Mouse (Mus musculus) B cell, adult 2 months (primary cell): Measurements from ENCODE around the gene Dtx2.
"Not testable (repeated sequence)": the region's sequence is repeated elsewhere in the genome, so short reads cannot be mapped to it uniquely, and the experiment has no call there.

ENCODE experiments used
- DNase-seq, 2 experiments: peaks; one replicate each; pipeline ENCODE4 v3.0.0; 2022

The Dtx2 gene

DNA sequence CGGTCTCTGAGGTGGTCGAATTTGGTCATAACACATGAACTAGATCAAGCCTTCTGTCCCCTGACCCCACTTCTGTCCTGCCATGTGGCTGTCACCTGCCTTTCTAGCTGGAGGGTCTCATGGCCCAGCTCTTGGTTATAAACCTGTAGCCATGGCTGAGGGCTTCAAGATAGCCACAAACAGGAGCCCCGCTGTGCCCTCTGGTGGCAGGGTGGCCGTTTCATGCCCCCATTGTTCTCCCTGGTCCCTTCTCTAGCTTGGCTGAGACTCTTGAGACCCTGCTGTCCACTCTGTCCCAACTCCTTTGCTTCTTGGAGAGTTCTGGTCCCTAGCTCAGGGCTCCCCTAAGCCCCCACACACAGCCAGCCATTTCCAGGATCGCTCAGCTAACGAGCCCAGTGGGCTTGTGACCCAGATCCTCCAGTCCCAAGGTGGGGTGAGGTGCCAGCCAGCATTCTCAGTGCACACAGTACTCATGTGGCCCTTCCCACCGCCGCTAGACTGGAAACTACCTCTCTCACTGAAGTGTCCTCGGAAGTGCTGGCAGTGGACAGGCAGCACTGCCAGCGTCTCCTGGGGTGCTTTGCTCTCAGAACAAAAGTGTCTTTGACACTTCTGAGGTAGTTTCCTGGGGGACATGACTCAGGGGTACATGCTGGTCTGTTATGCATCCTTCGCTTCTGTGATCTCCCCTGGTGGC lies 33.2 kb downstream of the Dtx2 start:
- peak in 1 of 2 experiments; percentile 21 for DNase-seq

DNA sequence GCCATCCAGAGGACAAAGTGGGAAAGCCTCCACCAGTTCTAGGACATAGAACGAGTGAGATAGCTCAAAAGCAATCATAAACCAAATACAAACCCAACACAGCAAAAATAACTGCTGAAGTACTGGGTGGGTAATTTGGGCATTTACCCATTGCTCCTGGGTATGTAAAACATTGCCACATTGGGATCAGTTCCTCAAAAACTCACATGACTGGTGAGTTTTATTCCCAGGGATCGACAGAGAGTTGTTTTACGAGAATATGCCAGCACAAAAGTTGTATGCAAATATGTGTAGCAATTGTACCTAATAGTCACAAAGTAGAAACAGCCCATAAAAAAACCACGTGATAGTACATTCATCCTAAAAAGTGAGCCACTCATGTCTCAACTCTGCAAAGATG lies 40.3 kb downstream of the Dtx2 start:
- DNase-seq, result no peak

DNA sequence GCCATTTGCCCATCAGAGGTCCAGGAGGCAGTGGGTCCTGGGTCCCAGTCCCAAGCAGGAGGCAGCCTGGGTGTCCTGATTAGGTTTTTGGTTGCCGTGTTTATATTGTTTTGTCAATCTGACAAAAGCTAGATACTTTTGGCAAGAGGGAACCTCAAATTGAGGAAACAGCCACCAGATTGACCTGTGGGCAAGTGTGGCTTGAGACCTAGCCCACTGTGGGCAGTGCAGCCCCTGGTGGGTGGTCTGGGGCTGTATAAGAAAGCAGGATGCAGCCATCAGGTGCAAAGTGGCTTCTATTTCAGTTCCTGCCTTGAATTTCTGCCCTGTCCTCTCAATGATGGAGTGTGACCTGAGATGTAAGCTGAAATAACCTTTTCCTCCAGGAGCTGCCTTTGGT lies 40.7 kb downstream of the Dtx2 start:
- DNase-seq, result no peak

DNA sequence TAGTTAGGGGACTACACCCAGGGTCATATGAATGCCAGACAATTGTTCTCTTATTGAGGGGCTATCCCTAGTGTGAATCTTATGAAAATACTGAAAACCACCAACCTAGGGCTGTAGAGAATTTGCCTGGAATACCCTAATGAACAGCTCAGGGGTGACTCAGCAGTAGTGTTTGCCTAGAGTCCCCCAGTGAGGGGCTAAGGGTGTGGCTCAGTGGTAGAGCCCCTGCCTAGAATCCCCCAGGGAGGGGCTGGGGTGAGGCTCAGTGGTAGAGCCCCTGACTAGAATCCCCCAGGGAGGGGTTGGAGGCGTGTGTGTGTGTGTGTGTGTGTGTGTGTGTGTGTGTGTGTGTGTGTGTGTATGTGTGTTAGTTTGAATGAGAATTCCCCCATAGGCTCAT lies 42.1 kb downstream of the Dtx2 start:
- DNase-seq, result no peak

DNA sequence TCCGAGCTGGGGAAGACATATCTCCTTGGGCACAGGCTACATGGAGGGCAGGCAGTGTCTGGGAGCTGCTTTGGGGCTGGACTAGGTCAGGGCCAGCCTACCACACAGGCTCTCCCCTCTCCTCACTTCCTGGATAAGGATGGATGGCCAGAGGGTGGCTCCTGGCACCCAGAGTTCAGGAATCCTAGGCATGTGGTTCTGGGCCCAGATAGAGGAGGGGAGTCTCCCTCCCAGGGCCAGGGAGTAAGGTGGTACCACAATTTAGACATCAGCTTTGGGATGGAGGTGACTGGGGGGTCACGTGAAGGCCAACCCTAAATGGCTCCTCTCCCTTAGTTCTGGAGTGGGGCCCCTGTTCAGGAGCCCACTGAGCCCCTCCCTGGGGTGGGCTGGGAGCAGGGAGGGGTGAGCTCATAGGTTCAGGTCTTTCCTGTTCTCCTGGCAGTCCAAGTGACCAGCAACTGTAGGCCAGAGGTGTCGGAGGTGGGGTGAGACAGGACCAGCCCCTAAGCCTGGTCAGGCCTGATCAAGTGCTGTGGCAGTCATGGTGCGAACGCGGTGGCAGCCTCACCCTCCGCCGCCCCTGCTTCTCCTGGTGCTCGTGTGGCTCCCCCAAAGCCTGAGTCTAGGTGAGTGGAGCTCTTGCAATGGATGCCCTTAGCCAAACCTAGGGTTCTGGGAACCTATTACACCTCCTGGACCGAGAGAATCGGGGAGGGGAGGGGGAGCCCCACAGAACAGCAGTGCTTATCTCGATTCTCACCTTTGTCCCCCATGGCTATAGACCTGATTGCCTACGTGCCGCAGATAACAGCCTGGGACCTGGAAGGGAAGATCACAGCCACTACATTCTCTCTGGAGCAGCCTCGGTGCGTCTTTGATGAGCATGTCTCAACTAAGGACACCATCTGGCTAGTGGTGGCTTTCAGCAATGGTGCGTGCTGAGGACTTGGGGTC lies 43.9 kb downstream of the Dtx2 start, which contains the start of gene Upk3b:
Gene Upk3b (plus strand): TSS at position 239 of the 957 bp plus-strand sequence.
- DNase-seq, result no peak

DNA sequence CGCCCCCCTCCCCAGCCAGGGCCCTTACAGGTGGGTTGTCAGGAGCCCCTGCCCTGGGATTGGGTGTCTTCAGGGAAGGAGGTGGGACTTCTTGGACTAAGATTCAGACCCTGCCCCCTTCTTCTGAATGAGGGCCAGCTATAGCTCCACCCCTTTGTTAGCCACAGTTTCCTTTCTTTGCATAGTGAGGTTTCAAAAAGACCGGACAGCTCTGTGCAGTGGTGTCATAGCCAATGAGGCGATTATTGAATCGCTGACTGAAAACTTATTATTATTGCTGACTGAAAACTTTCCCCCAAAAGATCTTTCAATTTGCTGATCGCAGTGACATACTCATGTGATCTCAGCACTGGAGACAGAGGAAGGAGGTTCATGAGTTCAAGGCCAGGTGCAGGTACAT lies 45.6 kb downstream of the Dtx2 start:
- DNase-seq, result peak; percentile 15 to 20

DNA sequence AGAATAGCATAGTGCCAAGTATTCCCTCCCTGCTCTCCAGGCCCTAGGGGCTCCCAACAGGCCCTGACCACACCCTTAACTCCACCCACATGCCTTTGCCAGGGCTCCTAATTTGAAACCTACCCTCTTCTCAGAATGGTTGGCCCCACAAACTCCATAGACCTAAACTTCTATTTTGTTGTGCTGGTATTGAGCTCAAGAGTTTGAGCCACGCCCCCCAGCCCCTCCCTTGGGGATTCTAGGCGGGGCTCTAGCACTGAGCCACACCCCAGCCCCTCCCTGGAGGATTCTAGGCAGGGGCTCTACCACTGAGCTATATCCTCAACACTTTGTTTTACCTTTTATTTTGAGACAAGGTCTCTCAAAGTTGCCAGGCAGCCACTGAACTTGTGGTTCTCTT lies 46.7 kb downstream of the Dtx2 start:
- DNase-seq, result peak; percentile 28 to 45

DNA sequence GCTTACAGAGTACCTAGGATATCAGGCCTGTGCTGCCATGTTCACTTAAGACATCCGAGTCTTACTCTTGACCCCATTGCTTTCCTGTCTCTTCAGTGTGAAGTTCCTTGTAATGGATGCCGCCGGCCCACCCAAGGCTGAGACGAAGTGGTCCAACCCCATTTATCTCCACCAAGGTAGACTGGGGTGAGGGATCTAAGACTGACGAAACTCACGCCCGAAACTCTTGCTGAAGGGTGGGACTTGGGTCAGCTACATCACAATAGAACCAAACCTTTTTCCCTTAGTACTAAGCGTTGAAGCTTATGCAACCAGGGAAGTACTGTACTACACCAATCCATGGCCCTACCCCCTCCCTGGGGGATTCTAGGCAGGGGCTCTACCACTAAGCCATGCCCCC lies 47.1 kb downstream of the Dtx2 start:
- DNase-seq, result no peak

DNA sequence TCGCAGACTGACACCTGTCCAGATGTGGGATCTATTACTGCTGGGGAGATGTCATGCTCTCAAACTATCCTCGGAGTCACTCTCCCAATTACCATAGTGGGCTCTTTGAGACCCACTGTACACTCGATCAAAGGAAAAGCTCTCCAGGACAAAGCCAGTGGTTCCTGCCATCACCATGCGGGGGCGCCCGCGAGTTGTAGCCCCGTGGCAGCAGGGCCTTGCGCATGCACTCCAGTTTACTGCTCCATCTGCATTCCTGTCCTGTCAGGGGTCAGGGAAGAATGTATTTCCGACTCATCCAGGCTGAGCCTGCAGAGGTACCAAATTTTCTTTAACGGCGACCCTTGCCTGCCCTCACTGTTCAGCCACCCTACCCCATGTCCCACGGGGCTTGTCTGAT lies 50.3 kb downstream of the Dtx2 start:
- DNase-seq, result peak; percentile 53 to 56

DNA sequence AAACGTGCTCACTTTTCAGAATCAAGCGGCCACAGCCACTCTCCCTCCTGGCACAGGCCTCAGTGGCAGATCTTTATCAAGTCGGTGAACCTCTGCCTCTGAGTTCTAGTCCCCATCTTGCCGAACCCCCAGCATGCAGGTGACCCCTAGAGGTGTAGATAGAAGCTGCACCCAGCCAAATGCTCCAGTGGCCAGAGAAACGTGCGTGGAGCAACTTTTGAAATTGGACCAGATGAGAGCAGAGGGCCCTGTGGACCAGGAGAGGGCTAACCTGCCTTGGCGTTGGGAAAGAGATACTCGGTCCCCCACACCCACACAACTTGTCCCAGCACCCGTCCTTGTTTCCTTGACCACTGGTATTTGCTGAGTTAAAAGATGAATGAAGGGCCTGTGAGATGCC lies 50.8 kb downstream of the Dtx2 start:
- peak; percentile 26 to 31 for DNase-seq

DNA sequence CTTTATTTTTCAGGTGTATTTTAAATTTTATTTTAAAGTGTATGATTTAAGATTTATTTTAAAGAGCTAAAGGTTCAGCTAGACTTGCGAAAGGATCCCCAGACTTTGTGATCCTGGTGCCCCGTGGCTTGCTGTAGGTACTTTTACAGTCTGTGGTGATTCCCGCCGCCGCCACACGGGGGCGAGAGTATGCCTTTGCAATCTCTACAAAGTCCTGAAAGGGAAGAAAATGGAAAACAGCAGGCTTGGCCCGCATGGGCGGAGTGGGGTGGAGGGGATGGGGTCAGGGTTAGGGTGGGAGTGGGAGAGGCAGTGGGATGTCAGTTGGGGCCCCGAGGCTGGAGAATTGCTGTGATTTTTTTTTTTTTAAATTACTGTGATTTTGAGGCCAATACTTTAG lies 51.4 kb downstream of the Dtx2 start:
- DNase-seq, result peak; percentile 90 to 92

DNA sequence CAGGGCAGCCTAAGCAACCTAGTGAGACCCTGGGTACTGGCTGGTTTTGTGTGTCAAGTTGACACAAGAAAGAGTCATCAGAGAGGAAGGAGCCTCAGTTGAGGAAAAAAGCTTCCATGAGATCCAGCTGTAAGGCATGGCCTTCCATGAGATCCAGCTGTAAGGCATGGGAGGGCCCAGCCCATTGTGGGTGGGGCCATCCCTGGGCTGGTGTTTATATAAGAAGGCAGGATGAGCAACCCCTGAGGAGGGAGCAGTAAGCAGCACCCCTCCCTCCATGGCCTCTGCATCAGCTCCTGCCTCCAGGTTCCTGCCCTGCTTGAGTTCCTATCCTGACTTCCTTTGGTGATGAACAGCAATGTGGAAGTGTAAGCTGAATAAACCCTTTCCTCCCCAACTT lies 53.9 kb downstream of the Dtx2 start:
- DNase-seq, result not testable (repeated sequence)

DNA sequence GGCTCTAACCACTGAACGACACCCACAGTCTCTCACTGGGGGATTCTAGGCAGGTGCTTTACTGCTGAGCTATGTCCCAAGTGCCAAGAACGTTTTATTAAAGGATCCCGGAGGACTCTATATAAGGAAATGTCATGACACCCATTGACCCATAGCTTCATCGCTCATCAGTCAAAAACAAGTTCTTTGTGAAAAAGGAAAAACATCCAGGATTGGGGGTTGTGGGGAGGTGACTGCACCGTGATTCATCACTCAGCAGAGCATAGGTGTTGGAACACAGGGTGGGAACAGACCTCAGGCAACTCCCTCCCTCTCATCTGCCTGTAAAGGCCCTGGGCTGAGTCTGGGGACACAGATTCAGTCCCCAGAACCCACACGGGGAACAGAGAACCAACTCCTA lies 55.3 kb downstream of the Dtx2 start:
- DNase-seq, result no peak

DNA sequence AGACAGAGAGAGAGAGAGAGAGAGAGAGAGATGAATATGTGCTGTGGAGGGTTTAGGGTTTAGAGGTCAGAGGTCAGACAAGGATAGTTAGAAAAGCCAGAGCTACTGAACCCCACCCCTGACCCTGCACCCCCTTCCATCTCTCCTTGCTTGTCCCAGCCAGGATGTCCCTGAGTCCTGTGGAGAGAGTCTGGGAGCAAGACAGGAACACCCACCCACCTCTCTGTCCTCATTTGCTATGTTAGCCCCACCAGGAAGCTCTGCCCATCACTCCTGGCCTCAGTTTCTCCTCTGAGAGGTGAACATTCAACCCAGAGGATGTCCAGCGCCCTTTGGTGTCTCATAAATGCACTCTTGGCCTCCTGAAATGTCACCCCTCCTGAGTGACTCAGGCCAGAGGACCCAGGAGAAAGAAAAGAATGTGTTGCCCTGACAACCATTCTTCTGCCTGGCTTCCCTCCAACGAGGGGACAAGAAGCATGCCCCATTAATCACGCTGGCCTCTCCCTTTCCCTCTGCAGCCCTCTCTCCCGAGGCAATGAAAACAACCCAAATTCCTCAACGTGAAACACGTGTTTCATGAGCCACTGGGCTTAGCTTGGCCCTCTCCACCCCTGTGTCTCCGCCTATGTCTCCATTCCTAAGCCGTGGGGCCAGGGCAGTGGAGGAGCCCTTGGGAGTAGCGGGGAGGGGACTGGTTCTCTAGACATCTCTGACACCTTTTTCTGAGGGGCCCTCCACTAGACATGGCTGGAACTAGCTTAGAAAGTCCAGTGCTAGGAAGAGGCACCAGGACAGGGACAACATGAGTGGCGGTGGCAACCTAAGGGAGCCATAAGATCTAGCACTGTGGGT lies 56.9 kb downstream of the Dtx2 start:
- DNase-seq, result no peak

DNA sequence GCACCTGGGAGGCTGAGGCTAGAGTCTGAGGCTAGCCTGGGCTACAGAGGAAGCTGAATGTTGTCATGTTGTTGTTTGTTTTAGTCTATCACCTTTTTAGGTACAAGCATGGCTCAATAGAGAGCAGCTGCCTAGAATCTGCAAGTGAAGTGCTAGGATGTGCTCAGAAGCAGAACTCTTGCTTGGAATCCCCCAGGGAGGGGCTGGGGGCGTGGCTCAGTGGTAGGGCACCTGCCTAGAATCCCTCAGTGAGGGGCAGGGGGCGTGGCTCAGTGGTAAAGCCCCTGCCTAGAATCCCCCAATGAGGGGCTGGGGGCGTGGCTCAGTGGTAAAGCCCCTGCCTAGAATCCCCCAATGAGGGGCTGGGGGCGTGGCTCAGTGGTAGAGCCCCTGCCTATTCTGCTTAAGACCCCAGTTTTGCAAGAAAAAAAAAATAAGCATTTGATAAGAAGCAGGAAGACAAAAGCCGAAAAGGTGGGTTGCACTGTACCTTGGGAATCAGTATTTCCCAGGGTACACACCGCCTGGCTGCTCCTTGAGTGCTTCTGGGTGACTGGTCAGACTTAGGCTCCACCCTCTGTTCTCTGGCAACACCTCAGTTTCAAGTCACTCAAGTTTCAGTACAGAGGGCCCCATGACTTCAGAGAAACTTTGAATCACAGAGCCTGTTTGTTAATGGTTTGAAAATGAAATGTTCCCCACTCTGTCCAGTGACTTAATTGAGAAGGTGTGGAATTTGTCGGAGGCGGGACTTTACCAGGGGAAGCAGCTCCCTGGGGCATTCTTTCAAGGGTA lies 58.5 kb downstream of the Dtx2 start:
- DNase-seq, result no peak

DNA sequence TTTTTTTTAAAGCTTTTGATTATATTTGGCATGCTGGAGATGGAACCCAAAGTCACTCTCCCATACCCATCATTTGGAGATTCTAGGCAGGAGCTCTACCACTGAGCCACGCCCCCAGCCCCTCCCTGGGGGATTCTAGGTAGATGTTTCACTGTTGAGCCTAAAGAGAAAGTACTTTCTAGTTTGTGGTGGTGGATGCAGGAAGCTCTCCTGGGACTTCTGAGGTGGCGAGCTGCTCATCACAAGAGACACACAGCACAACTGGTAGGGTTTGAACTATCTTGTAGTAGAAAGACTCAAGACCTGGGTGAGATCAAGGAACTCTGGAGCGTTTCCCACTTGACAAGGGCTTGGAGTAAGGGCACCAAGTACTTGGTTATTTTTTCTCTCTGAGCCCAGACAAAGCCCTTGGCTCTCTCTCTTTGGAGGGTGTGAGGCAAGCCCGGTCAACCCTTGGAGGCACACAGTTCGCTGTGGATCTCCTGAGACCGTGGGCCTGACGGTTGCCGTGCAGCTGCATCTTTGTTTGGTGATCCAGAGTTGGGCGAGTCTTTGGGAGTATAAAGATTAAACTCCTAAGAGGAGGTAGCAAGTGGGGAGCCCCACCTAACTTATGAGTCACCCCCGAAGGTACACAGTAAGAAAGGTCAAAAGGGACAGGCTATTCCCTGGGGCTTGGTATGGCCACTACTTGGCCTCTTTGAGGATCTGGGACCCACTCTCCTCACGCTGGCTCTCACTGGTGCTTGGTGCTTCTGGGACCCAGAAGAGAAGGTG lies 59.9 kb downstream of the Dtx2 start, which contains the start of gene Upk3bl:
Gene Upk3bl (plus strand): TSS at position 192 of the 777 bp plus-strand sequence.
- DNase-seq, result peak; percentile 36 to 48

DNA sequence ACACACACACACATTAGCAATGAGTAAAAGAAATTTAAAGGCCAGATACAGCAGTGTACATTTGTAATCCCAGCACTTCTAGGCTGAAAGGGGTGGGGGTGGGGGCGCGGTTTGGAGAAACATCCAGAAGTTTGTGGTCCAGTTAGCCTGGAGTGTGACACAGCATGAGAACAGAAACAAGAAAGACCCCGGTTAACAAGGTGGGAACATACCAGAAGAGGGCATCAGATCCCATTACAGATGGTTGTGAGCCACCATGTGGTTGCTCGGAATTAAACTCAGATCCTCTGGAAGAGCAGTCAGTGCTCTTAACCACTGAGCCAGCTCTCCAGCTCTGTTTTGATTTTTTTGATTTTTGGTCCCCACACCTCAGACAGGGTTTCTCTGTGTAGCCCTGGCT lies 61.5 kb downstream of the Dtx2 start:
- no peak for DNase-seq

DNA sequence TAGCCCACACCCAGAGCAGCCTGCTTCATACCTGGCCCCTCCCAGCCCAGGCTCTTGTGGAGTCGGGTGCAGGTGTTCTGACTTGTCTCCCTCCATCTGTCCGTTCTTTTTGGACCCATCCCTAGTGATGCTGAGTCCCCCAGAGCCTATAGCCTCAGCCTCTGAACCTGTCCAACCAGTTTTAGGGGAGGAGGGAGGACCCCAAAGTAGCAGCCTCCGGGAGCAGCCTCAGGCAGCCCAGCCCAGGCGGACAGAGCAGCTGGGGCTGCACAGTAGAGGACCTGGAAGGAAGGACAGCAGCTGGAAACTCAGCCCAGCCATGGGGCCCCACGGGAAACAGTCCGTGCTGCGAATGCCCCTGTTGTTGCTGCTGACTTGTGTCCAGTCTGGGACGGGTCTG lies 62.5 kb downstream of the Dtx2 start:
- no peak for DNase-seq

DNA sequence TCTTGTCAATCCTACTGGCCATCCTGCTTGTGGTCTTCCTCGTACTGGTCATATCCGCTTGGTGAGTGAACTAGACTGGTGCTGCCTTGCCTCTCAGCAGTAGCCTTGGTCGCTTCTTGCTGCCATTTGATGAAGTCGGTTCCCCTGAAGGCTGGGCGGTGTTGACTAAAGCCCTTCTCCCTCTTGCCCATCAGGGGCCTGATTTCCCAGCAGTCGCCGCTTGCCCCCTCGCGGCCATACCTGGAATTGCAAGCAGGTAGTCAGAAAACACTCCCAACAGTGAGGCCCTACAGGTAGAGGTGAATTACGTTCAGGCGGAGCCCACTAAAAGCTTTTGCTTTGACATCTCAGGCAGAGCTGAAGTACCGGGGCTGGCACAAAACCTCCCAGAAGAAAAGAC lies 67.0 kb downstream of the Dtx2 start:
- DNase-seq, result peak; percentile 86 to 89

DNA sequence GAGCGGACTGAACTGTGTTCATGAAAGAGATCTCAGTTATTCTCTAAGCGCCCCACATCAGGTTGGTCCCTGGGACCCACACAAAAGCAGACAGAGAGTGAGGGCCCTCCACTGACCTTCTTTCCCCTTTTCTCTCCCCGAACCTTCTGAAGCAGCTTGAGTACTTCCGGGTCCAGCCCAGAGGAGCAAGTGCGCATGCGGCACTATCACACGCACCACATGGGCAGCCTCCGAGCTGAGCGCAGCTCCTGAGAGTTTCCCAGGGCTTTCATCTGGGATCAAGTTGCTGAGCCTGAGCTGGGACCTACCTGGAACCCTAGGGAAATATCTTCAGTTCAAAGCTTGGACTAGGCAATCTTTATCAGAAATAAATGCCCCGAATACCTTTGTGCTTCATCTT lies 69.3 kb downstream of the Dtx2 start:
- no peak for DNase-seq

DNA sequence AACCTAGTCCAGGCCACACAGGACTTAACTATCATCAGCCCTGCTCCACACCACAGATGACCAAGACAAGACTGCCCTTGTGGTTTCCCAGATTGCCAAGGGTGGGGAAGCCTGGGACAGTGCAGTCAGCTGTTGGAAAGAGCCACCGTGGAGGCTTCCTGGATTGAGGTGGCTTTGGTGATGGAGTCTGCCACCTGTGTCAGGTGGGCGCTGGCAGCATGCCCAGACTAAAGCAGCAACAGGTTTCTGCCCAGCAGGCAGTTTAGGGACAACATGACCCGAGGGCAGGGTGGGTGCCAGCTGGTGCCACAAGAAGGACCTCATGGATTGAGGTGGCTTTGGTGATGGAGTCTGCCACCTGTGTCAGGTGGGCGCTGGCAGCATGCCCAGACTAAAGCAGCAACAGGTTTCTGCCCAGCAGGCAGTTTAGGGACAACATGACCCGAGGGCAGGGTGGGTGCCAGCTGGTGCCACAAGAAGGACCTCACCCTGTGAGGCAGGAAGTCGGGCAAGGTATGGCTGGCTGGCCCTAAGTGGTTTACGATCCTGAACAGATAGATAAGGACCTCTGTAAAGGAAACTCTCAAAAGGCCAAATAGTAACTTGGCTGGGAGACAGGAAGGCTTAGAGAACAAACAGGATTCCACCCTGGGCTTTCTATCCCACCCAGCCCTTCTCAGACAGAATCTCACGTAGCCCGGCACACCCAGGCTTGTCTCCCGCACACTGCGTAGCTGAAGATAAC lies 72.0 kb downstream of the Dtx2 start:
- DNase-seq, result not testable (repeated sequence)
